Mouse (Mus musculus) limb, embryonic 11.5 days (tissue): ENCODE measurements around the gene Aff3. TPM values are rescaled to one million over a fixed set of nuclear protein-coding genes. Genes with fewer than 3 reads are reported as not detected.

Source experiments
- ATAC-seq: fragments of 200-750 bp; cut with Nextera tagmentation; 2 replicates; pipeline ENCODE4 v1.8.0; 2017; ENCODE audit warnings: low read depth; ENCODE audit not compliant: insufficient number of reproducible peaks, low FRiP score, low TSS enrichment
- DNase-seq: peaks from one replicate; pipeline ENCODE4 v3.0.0-alpha.2; 2015; ENCODE audit warnings: low spot score
- H3K27ac ChIP-seq: fragments of 300-500 bp; sonication (generic); replicated peaks from 2 replicates; pipeline ENCODE4 v1.5.1; 2014; ENCODE audit warnings: low read depth, mild to moderate bottlenecking, low read length
- H3K27me3 ChIP-seq: fragments of 300-500 bp; sonication (generic); 2 replicates; pipeline ENCODE4 v1.6.1; 2014; ENCODE audit warnings: mild to moderate bottlenecking, low read length, mixed read lengths; ENCODE audit not compliant: control insufficient read depth, insufficient read depth
- H3K36me3 ChIP-seq: fragments of 300-500 bp; sonication (generic); 2 replicates; pipeline ENCODE4 v1.6.1; 2014; ENCODE audit warnings: mild to moderate bottlenecking, low read length, moderate library complexity, mixed read lengths; ENCODE audit not compliant: control insufficient read depth, insufficient read depth
- H3K4me1 ChIP-seq: fragments of 300-500 bp; sonication (generic); 2 replicates; pipeline ENCODE4 v1.6.1; 2014; ENCODE audit warnings: low read length, mixed read lengths; ENCODE audit not compliant: control insufficient read depth, insufficient read depth
- H3K4me2 ChIP-seq: fragments of 300-500 bp; sonication (generic); 2 replicates; pipeline ENCODE4 v1.6.1; 2014; ENCODE audit warnings: low read depth, mild to moderate bottlenecking, moderate library complexity; ENCODE audit not compliant: severe bottlenecking
- H3K4me3 ChIP-seq: fragments of 300-500 bp; sonication (generic); 2 replicates; pipeline ENCODE4 v1.5.1; 2014; ENCODE audit warnings: low read depth, low read length
- H3K9ac ChIP-seq: fragments of 300-500 bp; sonication (generic); 2 replicates; pipeline ENCODE4 v1.6.1; 2014; ENCODE audit warnings: mild to moderate bottlenecking, low read length
- H3K9me3 ChIP-seq: fragments of 300-500 bp; sonication (generic); 2 replicates; pipeline ENCODE4 v1.6.1; 2016; ENCODE audit warnings: low read length; ENCODE audit not compliant: control insufficient read depth
- WGBS: fragments of 180-500 bp; shearing (Covaris S2); extraction: QIAGEN DNeasy Blood & Tissue Kit; methylation state at CpG from one replicate; pipeline ENCODE4 v1.1.7; 2014; 5-methylcytosine and 5-hydroxymethylcytosine counted together
- polyA plus RNA-seq: library from polyadenylated mRNA; unstranded; fragments of >200 nt; fragmentation: Nextera tagmentation; extraction: Ambion mirVana; gene quantifications from 2 replicates; pipeline ENCODE4 v1.2.1, GENCODE M21; 2014

The Aff3 gene
- polyA plus RNA-seq, 1 experiment from 2014 or later = 43.9 TPM

- no peaks in the 10 kb centered on the region for H3K27me3 ChIP-seq
- no peaks in the 10 kb centered on the region for H3K4me1 ChIP-seq
- H3K4me2 ChIP-seq = no peak overlapping the region
- H3K36me3 ChIP-seq = no peaks in the 10 kb centered on the region
- no peak overlapping the region for H3K27ac ChIP-seq
- 89% methylated on average over 12 of the region's 12 CpGs for WGBS
- DNase-seq (no peak), ATAC-seq (no peak)
- no peak overlapping the region for H3K9ac ChIP-seq
- no peak overlapping the region for H3K4me3 ChIP-seq
- H3K9me3 ChIP-seq = no peaks in the 10 kb centered on the region
These were observed 371.0 kb downstream of the Aff3 start for GRCm38 (mm10) chr1:38293671-38294335.

GRCm38 (mm10) chr1:38292851-38293250 is 371.9 kb downstream of the Aff3 start:
- ATAC-seq = no peak
- H3K4me1 ChIP-seq = no peaks in the 10 kb centered on the region
- 87% methylated on average over 4 of the region's 4 CpGs for WGBS

GRCm38 (mm10) chr1:38291915-38292314 is 372.8 kb downstream of the Aff3 start:
- Histone ChIP-seq H3K4me2 (no peak overlapping the region), H3K9ac (no peak overlapping the region), H3K4me3 (no peak overlapping the region), H3K9me3 (no peaks in the 10 kb centered on the region), H3K27ac (no peak overlapping the region), H3K27me3 (no peaks in the 10 kb centered on the region), H3K4me1 (no peaks in the 10 kb centered on the region), H3K36me3 (no peaks in the 10 kb centered on the region)
- ATAC-seq = no peak
- WGBS = 92% methylated on average over 6 of the region's 6 CpGs
- DNase-seq = no peak

More at GRCm38 (mm10) chr1:38292851-38293250, 371.9 kb downstream of the Aff3 start:
- Histone ChIP-seq H3K27ac (no peak overlapping the region), H3K4me3 (no peak overlapping the region), H3K27me3 (no peaks in the 10 kb centered on the region), H3K9ac (no peak overlapping the region), H3K4me2 (no peak overlapping the region), H3K36me3 (no peaks in the 10 kb centered on the region), H3K9me3 (no peaks in the 10 kb centered on the region)
- no peak for DNase-seq

- H3K27me3 ChIP-seq = no peaks in the 10 kb centered on the region
- no peaks in the 10 kb centered on the region for H3K4me1 ChIP-seq
- WGBS = 85% methylated on average over 4 of the region's 4 CpGs
- no peak overlapping the region for H3K4me3 ChIP-seq
- ATAC-seq (no peak), DNase-seq (no peak)
- no peaks in the 10 kb centered on the region for H3K36me3 ChIP-seq
- no peak overlapping the region for H3K27ac ChIP-seq
- H3K9me3 ChIP-seq = no peaks in the 10 kb centered on the region
- no peak overlapping the region for H3K4me2 ChIP-seq
- no peak overlapping the region for H3K9ac ChIP-seq
These were observed 373.3 kb downstream of the Aff3 start for GRCm38 (mm10) chr1:38291497-38291896.

GRCm38 (mm10) chr1:38290881-38291280 is 373.9 kb downstream of the Aff3 start:
- Histone ChIP-seq H3K4me2 (no peak overlapping the region), H3K27me3 (no peaks in the 10 kb centered on the region), H3K4me1 (no peaks in the 10 kb centered on the region), H3K9me3 (no peaks in the 10 kb centered on the region), H3K9ac (no peak overlapping the region), H3K4me3 (no peak overlapping the region), H3K36me3 (no peaks in the 10 kb centered on the region), H3K27ac (no peak overlapping the region)
- DNase-seq = no peak
- ATAC-seq = no peak
- WGBS = 94% methylated on average over 7 of the region's 7 CpGs

- no peak overlapping the region for H3K27ac ChIP-seq
- H3K36me3 ChIP-seq = no peaks in the 10 kb centered on the region
- no peak overlapping the region for H3K9ac ChIP-seq
- DNase-seq (no peak), ATAC-seq (no peak)
- no peak overlapping the region for H3K4me3 ChIP-seq
- no peaks in the 10 kb centered on the region for H3K27me3 ChIP-seq
- H3K9me3 ChIP-seq = no peaks in the 10 kb centered on the region
- no peak overlapping the region for H3K4me2 ChIP-seq
- WGBS = 90% methylated on average over 5 of the region's 5 CpGs
- H3K4me1 ChIP-seq = no peaks in the 10 kb centered on the region
These were observed 374.9 kb downstream of the Aff3 start for GRCm38 (mm10) chr1:38289891-38290290.

- Histone ChIP-seq H3K4me3 (no peak overlapping the region), H3K9me3 (no peaks in the 10 kb centered on the region), H3K9ac (no peak overlapping the region), H3K4me1 (no peaks in the 10 kb centered on the region), H3K27ac (no peak overlapping the region), H3K36me3 (no peaks in the 10 kb centered on the region), H3K4me2 (no peak overlapping the region), H3K27me3 (no peaks in the 10 kb centered on the region)
- no peak for DNase-seq
- 90% methylated on average over 1 of the region's 1 CpGs for WGBS
- no peak for ATAC-seq
These were observed 376.0 kb downstream of the Aff3 start for GRCm38 (mm10) chr1:38288716-38289115.

GRCm38 (mm10) chr1:38286551-38286950 is 378.2 kb downstream of the Aff3 start:
- no peaks in the 10 kb centered on the region for H3K36me3 ChIP-seq
- no peaks in the 10 kb centered on the region for H3K9me3 ChIP-seq
- WGBS = 81% methylated on average over 1 of the region's 1 CpGs
- H3K4me3 ChIP-seq = no peak overlapping the region
- H3K4me2 ChIP-seq = no peak overlapping the region
- no peak overlapping the region for H3K9ac ChIP-seq
- no peaks in the 10 kb centered on the region for H3K4me1 ChIP-seq
- H3K27ac ChIP-seq = no peak overlapping the region
- ATAC-seq (no peak), DNase-seq (no peak)
- no peaks in the 10 kb centered on the region for H3K27me3 ChIP-seq

GRCm38 (mm10) chr1:38280549-38280948 is 384.2 kb downstream of the Aff3 start:
- no peaks in the 10 kb centered on the region for H3K4me1 ChIP-seq
- ATAC-seq (no peak), DNase-seq (no peak)
- no peak overlapping the region for H3K4me3 ChIP-seq
- WGBS = 92% methylated on average over 7 of the region's 7 CpGs
- H3K36me3 ChIP-seq = no peaks in the 10 kb centered on the region
- no peak overlapping the region for H3K9ac ChIP-seq
- H3K9me3 ChIP-seq = no peaks in the 10 kb centered on the region
- no peaks in the 10 kb centered on the region for H3K27me3 ChIP-seq
- no peak overlapping the region for H3K4me2 ChIP-seq
- no peak overlapping the region for H3K27ac ChIP-seq
